Mouse (Mus musculus) forebrain, embryonic 10.5 days (tissue): Measurements from ENCODE around the gene Mest. TPM values are rescaled to one million over a fixed set of nuclear protein-coding genes. Genes with fewer than 3 reads are reported as not detected.

Experiments used
- DNase-seq: peaks from one replicate; pipeline ENCODE4 v3.0.0-alpha.2; 2017; ENCODE audit warnings: low spot score; ENCODE audit errors: extremely low spot score
- H3K27ac ChIP-seq: fragments of 300-500 bp; sonication (generic); 2 replicates; pipeline ENCODE4 v1.5.1; 2016; ENCODE audit warnings: mild to moderate bottlenecking
- H3K27me3 ChIP-seq: fragments of 300-500 bp; sonication (generic); 2 replicates; pipeline ENCODE4 v1.6.1; 2016; ENCODE audit warnings: mild to moderate bottlenecking; ENCODE audit not compliant: poor library complexity, severe bottlenecking
- H3K36me3 ChIP-seq: fragments of 300-500 bp; sonication (generic); replicated peaks from 2 replicates; pipeline ENCODE4 v1.6.1; 2016; ENCODE audit warnings: mild to moderate bottlenecking, moderate library complexity
- H3K4me1 ChIP-seq: fragments of 300-500 bp; sonication (generic); 2 replicates; pipeline ENCODE4 v1.6.1; 2016
- H3K4me3 ChIP-seq: fragments of 300-500 bp; sonication (generic); 2 replicates; pipeline ENCODE4 v1.5.1; 2016; ENCODE audit warnings: mild to moderate bottlenecking, moderate library complexity
- H3K9me3 ChIP-seq: fragments of 300-500 bp; sonication (generic); 2 replicates; pipeline ENCODE4 v1.6.1; 2016; ENCODE audit warnings: mild to moderate bottlenecking, moderate library complexity
- WGBS: fragments of 180-500 bp; shearing (Covaris S2); methylation state at CpG from one replicate; pipeline ENCODE4 v1.1.7; 2016; 5-methylcytosine and 5-hydroxymethylcytosine counted together
- polyA plus RNA-seq: library from polyadenylated mRNA; unstranded; fragments of >200 nt; fragmentation: Nextera tagmentation; extraction: Ambion mirVana; gene quantifications from 2 replicates; pipeline ENCODE4 v1.2.1, GENCODE M21; 2016

The Mest gene
- polyA plus RNA-seq, 1 experiment from 2014 or later, result 2,268 TPM

- DNase-seq, result no peak
- no peak overlapping the region for H3K4me3 ChIP-seq
- peaks cover 6% of the 10 kb centered on the region for H3K27me3 ChIP-seq
- peak overlapping the region; percentile 60; the same call in 1 of the 2 replicates for H3K27ac ChIP-seq
- peaks cover 52% of the 10 kb centered on the region for H3K4me1 ChIP-seq
- H3K9me3 ChIP-seq, result no peaks in the 10 kb centered on the region; the same call in 1 of the 2 replicates
- no peaks in the 10 kb centered on the region for H3K36me3 ChIP-seq
- WGBS, result 76% methylated on average over 10 of the region's 10 CpGs
These were observed 12.0 kb upstream of the Mest start for GRCm38 (mm10) chr6:30711365-30711763.

GRCm38 (mm10) chr6:30712484-30712883 is 10.9 kb upstream of the Mest start:
- WGBS, result 84% methylated on average over 7 of the region's 7 CpGs
- Histone ChIP-seq H3K27ac (no peak overlapping the region), H3K9me3 (no peaks in the 10 kb centered on the region; the same call in 1 of the 2 replicates), H3K36me3 (no peaks in the 10 kb centered on the region), H3K4me3 (no peak overlapping the region), H3K27me3 (peaks cover 6% of the 10 kb centered on the region), H3K4me1 (peaks cover 41% of the 10 kb centered on the region)
- DNase-seq, result no peak

DNA sequence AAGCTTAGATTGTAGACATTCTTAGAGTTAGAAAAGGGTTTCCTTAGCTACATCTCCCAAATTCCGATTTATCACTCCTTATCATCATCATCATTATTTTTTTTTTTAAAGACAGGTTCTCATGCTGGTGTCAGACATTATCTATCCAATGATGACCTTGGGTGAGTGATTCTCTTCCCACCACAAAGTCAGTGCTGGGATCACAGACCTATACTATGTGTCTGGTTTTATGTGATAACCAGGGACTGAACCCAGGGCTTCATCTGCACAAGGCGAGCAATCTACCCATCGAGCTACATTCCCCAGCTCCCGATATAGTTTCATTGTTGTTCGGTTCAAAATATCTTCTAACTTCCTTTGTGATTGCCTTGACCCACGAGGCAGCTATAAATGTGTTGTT is 9.9 kb upstream of the Mest start:
- no peak overlapping the region for H3K4me3 ChIP-seq
- H3K4me1 ChIP-seq, result peaks cover 37% of the 10 kb centered on the region
- peaks cover 6% of the 10 kb centered on the region for H3K27me3 ChIP-seq
- no peak overlapping the region for H3K27ac ChIP-seq
- no peak for DNase-seq
- WGBS, result 91% methylated on average over 6 of the region's 6 CpGs
- no peaks in the 10 kb centered on the region for H3K9me3 ChIP-seq
- no peaks in the 10 kb centered on the region for H3K36me3 ChIP-seq

GRCm38 (mm10) chr6:30713896-30714295 is 9.5 kb upstream of the Mest start:
- no peaks in the 10 kb centered on the region for H3K9me3 ChIP-seq
- no peak overlapping the region for H3K27ac ChIP-seq
- 91% methylated on average over 11 of the region's 11 CpGs for WGBS
- H3K36me3 ChIP-seq, result no peaks in the 10 kb centered on the region
- no peak for DNase-seq
- H3K4me3 ChIP-seq, result no peak overlapping the region
- peaks cover 36% of the 10 kb centered on the region for H3K4me1 ChIP-seq
- H3K27me3 ChIP-seq, result peaks cover 6% of the 10 kb centered on the region

DNA sequence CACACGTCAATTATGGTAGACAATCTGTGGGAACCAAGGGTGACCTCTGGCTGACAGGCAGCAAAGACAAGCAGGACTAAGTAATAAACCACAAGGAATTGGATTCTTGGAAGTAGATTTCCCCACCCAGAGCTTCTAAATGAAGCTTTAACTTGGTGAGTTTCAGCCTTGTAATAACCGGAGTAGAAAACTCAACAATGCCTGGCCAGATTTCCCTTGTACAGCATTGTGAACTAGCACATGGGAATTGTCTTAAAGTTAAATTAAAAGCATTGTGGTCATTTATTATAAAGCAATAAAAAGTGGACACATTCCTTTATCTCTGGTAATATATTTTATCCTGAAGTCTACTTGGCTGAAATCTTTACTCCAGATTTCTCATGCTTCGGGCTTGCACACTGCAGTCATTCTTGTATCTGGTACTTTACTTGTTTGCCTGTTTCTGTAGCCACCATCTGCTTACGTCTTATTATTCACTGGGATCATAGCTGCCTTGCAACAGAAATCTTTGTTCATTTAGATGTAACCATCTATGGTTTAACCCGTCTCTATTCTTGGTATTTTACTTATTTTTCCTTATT is 8.4 kb upstream of the Mest start:
- peaks cover 25% of the 10 kb centered on the region for H3K4me1 ChIP-seq
- WGBS, result 89% methylated on average over 5 of the region's 5 CpGs
- no peak for DNase-seq
- no peak overlapping the region for H3K4me3 ChIP-seq
- H3K36me3 ChIP-seq, result no peaks in the 10 kb centered on the region
- no peaks in the 10 kb centered on the region for H3K9me3 ChIP-seq
- H3K27ac ChIP-seq, result no peak overlapping the region
- H3K27me3 ChIP-seq, result peaks cover 6% of the 10 kb centered on the region

DNA sequence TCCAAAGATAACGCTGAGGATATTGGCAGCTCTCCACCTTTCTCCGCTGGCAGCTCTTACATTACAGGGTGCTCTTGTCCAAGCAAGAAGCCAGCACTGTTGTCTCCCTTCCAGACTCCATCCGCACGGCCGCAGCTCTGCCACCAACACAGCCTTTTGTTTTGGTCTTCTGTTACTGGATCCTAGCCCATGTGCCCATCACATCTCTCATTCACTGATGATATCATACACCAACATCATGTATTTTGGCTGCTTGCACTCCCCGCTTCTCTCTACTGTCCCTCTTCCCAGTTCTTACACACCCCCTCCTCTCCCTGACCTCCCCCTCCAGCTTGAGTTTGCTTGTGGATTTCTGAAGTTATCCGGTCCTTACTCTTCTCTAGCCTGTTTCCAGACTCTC is 6.6 kb upstream of the Mest start:
- no peaks in the 10 kb centered on the region for H3K36me3 ChIP-seq
- no peaks in the 10 kb centered on the region for H3K27me3 ChIP-seq
- DNase-seq, result no peak
- H3K9me3 ChIP-seq, result no peaks in the 10 kb centered on the region
- WGBS, result 94% methylated on average over 7 of the region's 7 CpGs
- 0 out of 2 replicates have a peak overlapping the region, but pooled peaks have one; percentile 25 for H3K27ac ChIP-seq
- H3K4me1 ChIP-seq, result peaks cover 21% of the 10 kb centered on the region
- no peak overlapping the region for H3K4me3 ChIP-seq

DNA sequence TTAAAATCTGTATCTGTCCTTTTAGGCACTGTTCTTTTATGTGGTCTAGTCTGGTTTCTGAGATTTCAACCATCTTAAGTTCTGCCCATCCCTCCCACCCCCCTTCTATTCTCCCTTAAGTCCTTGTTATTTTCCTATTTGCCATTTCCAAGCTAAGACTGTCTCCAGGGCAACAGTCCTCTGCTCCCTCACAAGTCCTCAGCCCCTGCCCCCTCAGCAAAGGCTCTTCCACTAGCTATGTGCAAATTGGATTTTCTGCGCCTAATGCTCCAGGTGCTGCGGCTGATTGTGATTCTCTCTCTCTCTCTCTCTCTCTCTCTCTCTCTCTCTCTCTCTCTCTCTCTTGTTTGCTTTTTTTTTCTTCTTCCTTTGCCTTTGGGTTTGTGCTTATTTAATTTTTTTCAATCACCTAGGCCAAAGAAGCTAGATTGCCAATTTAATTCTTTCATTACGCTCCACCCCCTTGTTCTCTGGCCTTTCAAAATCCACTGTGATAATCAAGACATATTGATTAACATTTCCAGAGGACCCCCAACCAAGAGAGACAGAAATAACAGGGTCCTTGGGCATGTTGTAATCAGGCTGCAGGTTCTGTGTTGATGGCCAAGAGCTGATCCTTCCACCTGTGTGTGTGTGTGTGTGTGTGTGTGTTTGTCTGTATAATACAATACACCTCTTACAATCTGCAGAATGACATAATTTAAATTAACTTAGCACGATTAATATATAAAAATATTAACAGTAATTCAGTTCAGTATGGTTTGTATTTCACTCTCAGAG is 772 bp upstream of the Mest start:
- no peak overlapping the region for H3K4me3 ChIP-seq
- H3K36me3 ChIP-seq, result no peaks in the 10 kb centered on the region
- peaks cover 37% of the 10 kb centered on the region for H3K4me1 ChIP-seq
- H3K9me3 ChIP-seq, result no peaks in the 10 kb centered on the region
- WGBS, result 39% methylated on average over 4 of the region's 4 CpGs
- peak overlapping the region; percentile 81 for H3K27ac ChIP-seq
- no peak for DNase-seq
- H3K27me3 ChIP-seq, result no peaks in the 10 kb centered on the region

DNA sequence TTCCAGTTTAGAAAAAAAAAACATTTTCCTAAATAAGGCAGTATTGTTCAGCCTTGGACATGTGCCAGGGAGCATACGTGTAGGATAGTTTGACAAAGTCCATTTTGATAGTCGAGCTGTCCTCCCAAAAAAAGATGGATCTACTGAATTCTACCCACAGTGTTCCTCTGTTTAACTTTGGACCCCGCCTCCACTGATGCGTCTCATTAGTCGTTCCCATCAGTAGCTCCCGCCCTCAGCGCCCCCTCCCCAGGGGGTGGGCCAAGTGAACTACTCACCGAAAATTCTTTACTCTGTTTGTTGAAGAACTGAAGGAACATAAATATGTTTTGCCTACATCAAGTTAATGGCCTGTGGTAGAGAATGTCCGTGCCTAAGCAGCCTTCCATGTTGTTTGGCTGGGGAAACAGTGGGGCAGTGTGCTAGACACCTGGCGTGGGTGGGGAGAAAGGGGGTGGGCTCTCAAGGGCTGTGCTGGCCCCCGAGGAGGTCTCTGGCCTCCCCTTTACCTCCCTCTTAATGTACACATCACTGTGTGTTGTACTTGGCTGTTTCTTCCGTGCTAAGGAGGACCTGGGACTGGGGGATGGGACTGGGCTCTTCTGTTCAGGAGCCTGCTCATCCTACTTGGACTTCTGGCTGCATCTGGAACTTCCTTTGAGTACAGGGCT is 7.1 kb downstream of the Mest start:
- WGBS, result 66% methylated on average over 12 of the region's 12 CpGs
- Histone ChIP-seq H3K9me3 (peaks cover 10% of the 10 kb centered on the region), H3K36me3 (no peaks in the 10 kb centered on the region), H3K4me1 (peaks cover 47% of the 10 kb centered on the region), H3K27me3 (no peaks in the 10 kb centered on the region), H3K27ac (peak overlapping the region; percentile 56; the same call in 1 of the 2 replicates), H3K4me3 (no peak overlapping the region)
- DNase-seq, result no peak

DNA sequence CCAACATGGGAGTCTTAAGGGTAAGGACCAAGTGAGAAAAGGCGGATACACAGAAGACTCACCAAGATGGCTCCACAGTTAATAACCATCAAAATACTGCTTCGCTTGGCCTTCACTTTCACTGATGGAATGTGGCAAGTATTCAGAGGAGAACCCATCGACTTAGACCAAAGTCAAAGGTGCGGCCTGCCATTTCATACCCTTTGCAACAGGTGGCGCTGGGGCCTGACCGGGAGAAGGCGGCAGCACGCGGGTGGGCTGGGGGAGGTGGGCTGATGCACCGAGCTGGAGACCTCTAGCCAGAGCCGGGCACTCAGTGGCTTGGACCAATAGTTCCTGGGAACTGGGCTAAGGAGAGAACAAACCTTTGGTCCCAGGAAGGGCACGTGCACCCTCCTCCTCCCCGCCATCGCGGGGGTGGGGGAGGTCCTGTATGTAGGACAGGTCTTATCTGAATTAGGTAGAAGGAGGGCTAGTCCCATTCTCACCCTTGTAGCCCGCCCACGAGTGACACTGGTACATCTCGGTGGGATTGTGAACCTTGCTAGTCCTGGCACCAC is 9.3 kb downstream of the Mest start:
- Histone ChIP-seq H3K27me3 (no peaks in the 10 kb centered on the region), H3K4me3 (peak overlapping the region; percentile 43), H3K4me1 (peaks cover 66% of the 10 kb centered on the region), H3K9me3 (peaks cover 32% of the 10 kb centered on the region), H3K27ac (peak overlapping the region; percentile 92), H3K36me3 (peaks cover 12% of the 10 kb centered on the region)
- no peak for DNase-seq
- 34% methylated on average over 18 of the region's 18 CpGs for WGBS

DNA sequence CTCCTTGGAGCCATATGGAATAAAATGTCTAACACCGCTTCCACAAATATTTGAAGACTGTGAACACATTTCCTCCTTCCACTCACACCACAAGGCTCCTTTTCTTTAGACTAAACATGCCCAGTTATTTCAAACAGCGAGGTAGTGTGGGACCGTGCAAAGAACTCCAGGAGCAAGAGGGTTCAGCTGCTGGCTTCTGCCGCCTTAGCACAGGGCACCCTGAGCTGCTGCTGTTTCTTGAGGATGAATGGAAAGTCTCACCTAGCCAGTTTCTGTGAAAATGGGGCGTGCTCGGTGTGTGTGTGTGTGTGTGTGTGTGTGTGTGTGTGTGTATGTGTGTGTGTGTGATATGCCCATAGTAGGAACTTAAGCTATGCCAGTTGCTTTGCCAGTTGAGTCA is 11.1 kb downstream of the Mest start:
- peaks cover 64% of the 10 kb centered on the region for H3K4me1 ChIP-seq
- peak overlapping the region; percentile 43 for H3K4me3 ChIP-seq
- 56% methylated on average over 6 of the region's 6 CpGs for WGBS
- peaks cover 50% of the 10 kb centered on the region for H3K9me3 ChIP-seq
- H3K27me3 ChIP-seq, result no peaks in the 10 kb centered on the region
- DNase-seq, result no peak
- peak overlapping the region; percentile 92 for H3K27ac ChIP-seq
- H3K36me3 ChIP-seq, result peaks cover 24% of the 10 kb centered on the region

GRCm38 (mm10) chr6:30734988-30735727 is 11.8 kb downstream of the Mest start:
- H3K9me3 ChIP-seq, result peaks cover 57% of the 10 kb centered on the region

GRCm38 (mm10) chr6:30735728-30736371 is 12.5 kb downstream of the Mest start:
- H3K9me3 ChIP-seq, result peaks cover 62% of the 10 kb centered on the region
- WGBS, result 43% methylated on average over 15 of the region's 15 CpGs
- peaks cover 62% of the 10 kb centered on the region for H3K4me1 ChIP-seq
- H3K4me3 ChIP-seq, result peak overlapping the region; percentile 66
- peak; percentile 72 for DNase-seq
- H3K27ac ChIP-seq, result peak overlapping the region; percentile 92
- peaks cover 37% of the 10 kb centered on the region for H3K36me3 ChIP-seq
- no peaks in the 10 kb centered on the region for H3K27me3 ChIP-seq

More at GRCm38 (mm10) chr6:30734988-30735727, 11.8 kb downstream of the Mest start:
- WGBS, result 52% methylated on average over 22 of the region's 22 CpGs
- peak overlapping the region; percentile 92 for H3K27ac ChIP-seq
- peaks cover 63% of the 10 kb centered on the region for H3K4me1 ChIP-seq
- peaks cover 31% of the 10 kb centered on the region for H3K36me3 ChIP-seq
- no peaks in the 10 kb centered on the region for H3K27me3 ChIP-seq
- DNase-seq, result no peak
- peak overlapping the region; percentile 43 for H3K4me3 ChIP-seq
